Mouse (Mus musculus): Measurements from ENCODE around the gene Pde3a.
"Not testable (repeated sequence)": the region's sequence is repeated elsewhere in the genome, so short reads cannot be mapped to it uniquely, and the experiment has no call there.

The Pde3a gene

GRCm38 (mm10) chr6:141267888-141268570 is 19.0 kb downstream of the Pde3a start:
- no peak for DNase-seq (ENCODE audit: low spot score)

DNA sequence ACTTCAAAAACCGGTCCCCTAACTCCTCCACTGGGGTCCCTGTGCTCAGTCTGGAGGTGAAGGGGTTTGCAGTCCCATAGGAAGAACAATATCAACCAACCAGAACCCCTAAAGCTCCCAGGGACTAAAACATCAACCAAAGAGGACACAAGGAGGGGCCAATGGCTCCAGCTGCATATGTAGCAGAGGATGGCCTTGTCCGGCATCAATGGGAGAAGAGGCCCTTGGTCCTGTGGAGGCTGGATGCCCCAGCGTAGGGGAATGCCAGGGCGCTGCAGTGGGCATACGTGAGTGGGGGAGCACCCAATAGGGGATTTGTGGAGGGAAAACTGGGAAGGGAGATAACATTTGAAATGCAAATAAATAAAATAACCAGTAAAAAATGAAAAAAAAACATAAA is 19.8 kb downstream of the Pde3a start:
- DNase-seq (ENCODE audit: low spot score), result no peak

- no peak for DNase-seq (ENCODE audit: low spot score)
Measured at GRCm38 (mm10) chr6:141271133-141271532, 22.1 kb downstream of the Pde3a start.

DNA sequence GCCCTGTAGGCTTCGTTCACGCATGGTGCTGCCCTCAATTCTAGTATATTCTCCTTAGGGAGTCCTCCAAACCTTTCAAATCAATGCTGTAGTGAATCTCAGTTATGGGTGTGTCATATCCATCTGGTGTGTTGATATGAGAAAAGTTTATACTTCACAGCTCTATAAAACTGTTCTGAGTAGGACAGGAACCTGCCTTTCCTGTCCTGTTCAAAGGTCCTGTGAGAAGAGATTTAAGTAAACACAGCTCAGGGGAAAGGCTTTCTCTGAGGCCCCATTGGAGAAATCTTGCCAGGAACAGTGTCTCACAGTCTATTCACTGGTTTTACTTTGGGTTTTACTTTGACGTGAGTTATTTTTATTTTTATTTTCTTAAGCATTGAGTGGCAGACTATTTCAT is 22.5 kb downstream of the Pde3a start:
- no peak for DNase-seq (ENCODE audit: low spot score)

DNA sequence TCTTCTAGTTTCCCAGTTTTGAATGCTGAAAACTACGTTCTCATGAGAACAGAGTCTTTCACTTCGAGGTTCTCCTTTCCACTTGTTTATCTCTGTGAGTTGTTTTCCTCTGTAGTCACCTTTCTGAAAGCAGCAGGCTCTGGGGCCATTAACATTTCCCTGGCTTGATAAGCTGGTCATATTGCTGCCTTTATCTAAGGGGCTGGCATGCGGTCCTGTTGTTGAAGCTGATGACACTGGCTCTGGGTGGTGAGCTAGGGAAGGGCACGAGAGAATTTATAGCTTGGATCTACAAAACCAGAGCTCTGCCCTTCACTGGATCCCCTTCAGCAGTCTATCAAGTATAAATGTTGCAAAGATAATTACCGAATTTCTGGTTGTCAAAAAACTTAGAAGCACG is 24.6 kb downstream of the Pde3a start:
- DNase-seq (ENCODE audit: low spot score), result no peak

GRCm38 (mm10) chr6:141281685-141282084 is 32.6 kb downstream of the Pde3a start:
- no peak for DNase-seq (ENCODE audit: low spot score)

- DNase-seq (ENCODE audit: low spot score), result no peak
Measured at GRCm38 (mm10) chr6:141282796-141283195, 33.7 kb downstream of the Pde3a start.

DNA sequence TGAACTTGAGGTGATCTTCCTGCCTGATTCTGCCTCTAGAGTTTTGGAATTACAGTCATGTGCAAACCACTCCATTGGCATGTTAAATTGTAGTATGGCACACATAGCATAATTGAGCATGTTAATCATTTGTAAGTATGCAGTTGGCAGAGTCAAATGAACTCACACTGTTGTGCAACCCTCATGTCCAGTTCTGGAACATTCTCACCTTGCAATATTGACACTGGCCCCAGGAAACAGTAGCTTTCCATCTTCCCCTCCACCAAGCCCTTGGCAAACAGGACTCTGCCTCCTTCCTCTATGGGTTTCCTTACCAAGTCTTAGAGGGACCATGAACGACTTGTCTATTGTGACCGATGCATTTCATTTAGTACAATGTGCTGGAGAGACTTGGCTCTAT is 42.1 kb downstream of the Pde3a start:
- no peak for DNase-seq (ENCODE audit: low spot score)

DNA sequence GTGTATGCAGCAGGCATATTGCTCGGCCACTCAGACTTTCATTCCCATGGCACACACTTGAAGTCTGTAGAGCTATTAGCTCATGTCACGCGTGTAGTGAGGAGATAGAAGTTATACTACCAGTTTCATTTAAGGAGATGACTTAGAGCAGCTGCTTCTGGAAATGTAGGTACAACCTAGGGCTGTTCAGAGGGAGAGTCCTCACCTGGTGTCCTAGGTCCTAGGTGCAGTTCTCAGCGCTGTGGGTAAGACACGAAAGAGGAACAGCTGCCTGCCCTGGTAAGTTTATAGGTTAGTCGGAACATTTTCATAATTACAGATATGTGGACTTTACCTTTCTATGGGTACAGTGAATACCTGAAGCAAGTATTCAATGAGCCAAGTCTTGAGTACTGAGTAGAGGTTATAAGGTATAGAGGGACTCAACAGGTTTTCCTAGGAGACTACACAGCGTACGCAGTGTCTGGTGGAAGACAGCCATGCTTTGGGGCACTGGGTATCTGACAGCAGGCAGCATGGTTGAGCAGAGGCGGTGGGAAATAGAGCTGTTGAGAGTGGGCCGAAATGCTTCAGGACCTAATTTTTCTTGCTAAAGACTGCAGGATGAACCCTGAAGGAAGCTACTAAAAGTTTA is 43.9 kb downstream of the Pde3a start:
- no peak for DNase-seq (ENCODE audit: low spot score)

- no peak for DNase-seq (ENCODE audit: low spot score)
Measured at GRCm38 (mm10) chr6:141293460-141293853, 44.4 kb downstream of the Pde3a start.

- DNase-seq (ENCODE audit: low spot score), result no peak
Measured at GRCm38 (mm10) chr6:141295264-141295663, 46.2 kb downstream of the Pde3a start.

GRCm38 (mm10) chr6:141301750-141302748 is 53.0 kb downstream of the Pde3a start:
- DNase-seq (ENCODE audit: low spot score), result no peak

DNA sequence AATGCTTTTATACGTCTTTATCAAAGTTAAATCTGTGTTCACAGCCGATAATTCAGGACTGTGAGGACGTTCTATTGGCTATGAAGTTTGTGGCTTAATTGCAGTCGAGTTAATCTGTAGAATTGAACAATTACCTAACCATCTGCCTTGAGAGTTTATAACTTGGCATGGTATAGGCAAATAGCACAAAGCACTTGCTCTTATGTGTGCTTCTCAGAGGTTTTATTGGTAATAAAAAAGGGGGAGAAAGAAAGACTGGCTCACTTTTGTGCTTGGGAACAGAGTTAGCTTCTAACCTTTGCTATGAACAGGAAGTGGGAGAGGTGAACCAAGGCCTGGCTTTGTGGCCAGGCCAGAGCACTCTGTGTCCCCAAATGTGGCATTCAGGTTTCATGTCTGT is 53.8 kb downstream of the Pde3a start:
- no peak for DNase-seq (ENCODE audit: low spot score)

GRCm38 (mm10) chr6:141307326-141307725 is 58.3 kb downstream of the Pde3a start:
- DNase-seq (ENCODE audit: low spot score), result no peak

- no peak for DNase-seq (ENCODE audit: low spot score)
Measured at GRCm38 (mm10) chr6:141308451-141308850, 59.4 kb downstream of the Pde3a start.

- no peak for DNase-seq (ENCODE audit: low spot score)
Measured at GRCm38 (mm10) chr6:141309872-141310271, 60.8 kb downstream of the Pde3a start.

DNA sequence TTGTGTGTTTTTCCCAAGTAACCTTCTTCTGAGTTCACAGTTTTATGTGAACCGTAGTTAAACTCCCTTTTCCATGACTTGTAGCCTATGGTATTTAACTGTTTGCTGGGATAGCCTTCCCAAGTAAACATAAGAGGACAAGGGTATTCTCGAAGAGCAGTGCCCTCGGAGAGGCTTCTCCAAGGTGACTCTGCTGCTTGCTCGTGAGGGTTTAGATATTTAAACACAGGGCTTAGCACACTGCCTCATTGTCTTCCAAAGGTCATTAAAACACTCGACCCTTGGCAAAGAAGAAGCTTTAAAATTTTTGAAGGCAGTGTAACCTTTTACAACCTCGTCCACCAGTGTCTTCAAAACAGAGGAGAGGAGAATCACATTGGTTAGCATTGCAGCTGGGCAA is 61.3 kb downstream of the Pde3a start:
- no peak for DNase-seq (ENCODE audit: low spot score)

DNA sequence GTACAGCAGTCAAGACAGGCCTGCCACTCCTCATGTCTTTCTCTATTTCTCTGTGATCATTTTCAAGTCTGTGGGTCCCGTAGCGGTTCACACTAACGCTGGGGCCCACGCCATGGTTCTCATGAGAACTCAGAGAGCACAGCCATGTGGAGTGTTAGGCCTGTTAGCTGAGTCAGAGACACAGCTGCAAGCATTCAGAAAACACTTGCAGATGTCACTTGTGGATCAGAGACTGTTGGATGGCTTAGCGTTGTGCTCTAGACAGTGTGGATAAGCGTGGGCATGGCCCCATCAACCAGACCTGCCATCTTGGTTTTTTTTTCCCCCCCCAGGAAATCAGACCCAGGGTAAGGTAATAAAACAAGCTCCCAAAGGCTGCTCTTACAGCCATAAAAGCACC is 62.5 kb downstream of the Pde3a start:
- DNase-seq (ENCODE audit: low spot score), result no peak

DNA sequence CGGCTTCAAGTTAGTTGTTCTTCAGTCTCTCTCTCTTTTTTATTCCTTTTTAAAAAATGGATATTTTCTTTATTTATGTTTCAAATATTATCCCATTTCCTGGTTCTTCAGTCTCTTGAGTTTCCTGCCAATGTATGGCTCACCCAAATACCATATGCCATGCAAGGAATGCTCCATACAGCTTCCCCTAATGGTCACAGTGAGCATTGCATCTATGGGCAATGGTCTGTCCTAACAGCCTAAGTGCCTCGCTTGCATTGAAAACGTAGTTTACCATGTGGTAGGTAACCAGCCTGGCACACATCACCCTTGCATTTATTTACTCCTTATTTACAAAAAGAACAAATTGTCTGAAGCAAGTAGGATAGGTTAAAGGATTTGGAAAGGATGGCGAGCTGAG is 64.0 kb downstream of the Pde3a start:
- DNase-seq (ENCODE audit: low spot score), result no peak

- no peak for DNase-seq (ENCODE audit: low spot score)
Measured at GRCm38 (mm10) chr6:141318440-141318839, 69.4 kb downstream of the Pde3a start.

DNA sequence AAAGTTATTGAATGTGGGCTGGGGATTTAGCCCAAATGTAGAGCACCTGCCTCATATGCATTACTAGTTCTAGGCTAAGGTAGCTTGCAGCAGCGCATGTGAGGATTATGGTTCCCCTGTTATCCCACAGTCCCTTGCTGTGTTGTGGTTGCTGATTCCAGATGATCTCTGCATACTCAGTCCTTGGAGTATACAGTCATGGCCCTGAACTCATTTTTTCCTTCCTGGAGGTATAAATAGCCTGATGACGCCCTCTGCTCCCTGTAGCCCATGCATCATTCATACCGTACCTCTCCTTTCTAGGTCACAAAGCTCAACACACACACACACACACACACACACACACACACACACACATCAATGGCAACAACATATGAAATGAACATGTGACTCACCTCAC is 72.2 kb downstream of the Pde3a start:
- no peak for DNase-seq (ENCODE audit: low spot score)

GRCm38 (mm10) chr6:141322961-141323360 is 73.9 kb downstream of the Pde3a start:
- no peak for DNase-seq (ENCODE audit: low spot score)

- DNase-seq (ENCODE audit: low spot score), result not testable (repeated sequence)
Measured at GRCm38 (mm10) chr6:141327134-141327533, 78.1 kb downstream of the Pde3a start.

All from layer of hippocampus, adult 9-10 months (tissue).